Mouse (Mus musculus) 416B (cell line): ENCODE results near the gene Stx6.

Source experiments
- DNase-seq: peaks from one replicate; pipeline ENCODE4 v3.0.0; 2011; ENCODE audit warnings: low read depth

Gene Stx6

GRCm38 (mm10) chr1:155158141-155158969 lies at the start of gene Stx6:
Gene Stx6 (plus strand): TSS chr1:155158715.
- DNase-seq = peak; percentile 97

GRCm38 (mm10) chr1:155109387-155110350 lies 48.8 kb upstream of the Stx6 start:
- DNase-seq = no peak

DNA sequence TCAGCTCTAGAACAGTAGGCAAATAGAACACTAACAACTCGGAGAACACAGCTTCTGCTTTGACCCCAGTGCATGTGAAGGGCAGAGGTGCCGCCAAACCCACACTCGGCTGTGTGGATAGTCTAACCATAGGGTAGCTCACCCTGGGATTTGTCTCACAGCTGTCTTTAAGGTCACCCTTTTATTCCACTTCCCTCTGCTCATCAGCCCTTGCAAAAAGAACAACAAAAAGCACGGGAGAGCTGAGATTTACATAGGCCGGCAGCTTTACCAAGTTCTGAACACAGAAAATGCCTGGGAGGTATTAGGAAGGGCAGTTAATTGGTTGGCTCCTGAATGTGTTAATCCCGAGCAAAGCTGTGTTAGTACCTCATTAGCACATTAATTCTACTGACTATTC lies 47.0 kb upstream of the Stx6 start:
- no peak for DNase-seq

DNA sequence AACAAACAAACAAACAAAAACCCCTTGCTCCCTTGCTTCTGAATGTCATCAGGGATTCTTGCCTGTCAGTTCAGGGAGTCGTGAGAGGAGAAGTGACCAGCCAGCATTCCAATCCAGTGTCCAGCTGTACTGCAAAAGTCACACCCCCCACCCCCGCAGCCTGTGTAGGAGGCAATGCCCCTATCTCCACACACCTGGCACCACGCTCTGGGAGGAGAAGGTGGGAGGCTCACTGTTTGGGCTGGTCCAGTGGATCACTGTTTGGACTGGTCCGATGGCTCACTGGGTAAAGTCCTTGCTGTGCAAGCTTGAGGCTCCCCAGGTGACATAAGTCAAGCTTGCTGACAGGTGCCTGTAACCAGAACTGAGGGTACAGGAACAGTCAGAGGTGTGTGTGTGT lies 46.4 kb upstream of the Stx6 start:
- no peak for DNase-seq

DNA sequence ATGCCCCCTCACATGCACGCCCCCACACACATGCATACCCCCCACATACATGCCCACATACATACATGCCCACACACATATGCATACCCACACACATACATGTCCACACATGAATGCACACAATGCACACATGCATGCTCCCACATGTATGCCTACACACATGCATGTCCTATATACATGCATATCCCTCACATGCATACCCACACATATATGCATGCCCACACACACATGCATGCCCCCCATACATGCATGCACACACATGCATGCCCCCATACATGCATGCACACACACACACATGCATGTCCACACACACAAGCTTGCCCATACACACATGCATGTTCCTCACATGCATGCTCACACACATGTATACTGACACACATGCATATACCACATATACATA lies 45.6 kb upstream of the Stx6 start:
- no peak for DNase-seq

DNA sequence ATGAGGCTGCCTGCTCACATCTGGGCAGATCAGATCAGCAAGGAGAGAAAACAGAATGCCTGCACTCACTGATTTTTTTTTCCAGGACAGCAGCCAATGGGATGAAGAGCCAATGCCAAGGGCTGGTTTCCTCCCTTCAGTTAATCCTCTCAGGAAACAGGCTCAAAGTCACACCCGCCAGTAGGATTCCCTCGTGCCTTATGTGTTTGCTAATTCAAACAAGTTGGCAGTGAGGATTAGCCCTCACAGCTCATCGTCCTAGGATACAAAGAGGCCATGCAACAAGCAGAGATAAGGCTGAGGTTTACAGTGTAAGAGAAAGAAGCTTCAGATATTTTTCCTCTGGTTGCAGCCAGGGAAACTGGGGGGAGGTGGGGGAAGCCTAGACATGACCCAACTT lies 44.6 kb upstream of the Stx6 start:
- no peak for DNase-seq

DNA sequence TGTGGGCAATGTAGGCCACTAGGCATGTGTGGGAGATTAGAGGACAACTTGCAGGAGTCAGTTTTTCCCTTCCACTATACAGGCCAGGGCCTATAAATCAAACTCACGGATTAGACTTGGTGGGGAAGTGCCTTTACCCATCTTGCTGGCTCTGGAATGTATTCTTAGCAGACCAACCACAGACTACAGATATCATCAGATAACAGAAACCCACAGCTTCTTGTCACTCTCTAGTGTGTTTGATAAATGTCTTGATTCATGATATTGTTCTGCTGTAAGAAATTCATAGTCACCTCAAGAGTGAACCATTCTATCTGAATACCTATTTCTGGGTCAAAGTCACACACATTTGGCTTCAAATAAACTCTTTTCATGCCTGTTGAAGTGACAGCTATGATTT lies 38.8 kb upstream of the Stx6 start:
- peak; percentile 44 for DNase-seq

DNA sequence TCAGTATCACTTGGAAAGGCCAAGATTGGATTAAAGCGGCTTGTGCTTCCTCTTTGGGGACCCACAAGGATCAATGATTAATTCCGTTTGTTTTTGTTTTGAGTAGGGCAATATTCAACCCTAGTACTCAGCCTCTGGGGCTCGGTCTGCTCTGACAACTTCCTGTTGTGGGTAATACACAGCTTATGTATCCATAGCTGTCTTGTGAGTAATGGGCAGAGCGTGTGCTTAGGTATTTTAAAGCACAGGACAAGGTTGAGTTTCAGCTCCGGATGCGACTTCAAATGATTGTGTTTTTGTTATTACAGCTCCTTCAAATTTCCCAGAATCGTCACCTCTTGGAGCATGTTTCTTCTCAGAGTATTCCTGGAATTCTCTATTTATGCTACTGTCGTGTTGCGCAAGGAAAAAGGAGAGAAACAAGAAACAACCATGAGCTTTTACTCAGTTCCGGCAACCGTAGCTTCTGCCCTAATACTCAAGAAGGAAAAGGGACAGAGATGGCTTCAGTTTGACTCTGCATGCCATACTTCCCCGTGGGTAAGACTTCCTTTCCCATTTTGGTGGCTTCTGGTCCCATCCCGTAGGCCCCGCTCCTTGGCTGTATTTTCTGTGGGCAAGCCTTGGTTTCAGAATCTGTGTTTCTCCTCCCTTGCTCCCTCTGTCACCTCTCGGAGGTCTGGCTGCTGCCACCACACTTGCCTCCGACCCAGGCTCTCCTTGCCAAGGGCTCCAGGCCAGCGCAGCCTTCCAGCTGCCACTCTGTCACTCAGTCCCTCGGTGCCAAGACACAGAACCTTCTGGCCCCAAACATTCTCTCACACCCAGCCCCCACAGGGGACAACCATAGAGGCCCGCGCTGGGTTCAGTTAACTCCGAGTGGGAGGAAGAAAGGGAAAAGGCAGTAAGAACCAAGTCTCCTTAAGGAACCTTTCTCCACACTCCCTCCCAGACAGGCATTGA lies 36.3 kb upstream of the Stx6 start:
- DNase-seq = peak; percentile 22

DNA sequence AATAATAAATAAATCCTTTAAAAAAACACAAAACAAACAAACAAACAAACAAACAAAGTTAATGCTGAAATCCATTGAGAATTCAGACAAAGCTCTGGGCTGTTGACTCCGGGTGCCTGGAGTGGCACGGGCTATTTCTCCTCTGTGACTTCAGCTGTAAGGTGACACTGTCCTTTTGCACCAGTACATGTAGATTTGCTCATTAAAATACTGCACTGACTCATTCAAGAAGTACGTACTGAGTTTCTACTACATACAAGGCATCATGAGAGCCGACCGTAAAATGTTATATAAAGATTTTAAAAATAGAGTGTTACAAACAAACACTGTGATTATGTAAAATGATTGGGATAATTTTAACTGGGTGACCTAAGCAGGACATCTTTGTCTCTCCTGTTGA lies 34.1 kb upstream of the Stx6 start:
- no peak for DNase-seq

DNA sequence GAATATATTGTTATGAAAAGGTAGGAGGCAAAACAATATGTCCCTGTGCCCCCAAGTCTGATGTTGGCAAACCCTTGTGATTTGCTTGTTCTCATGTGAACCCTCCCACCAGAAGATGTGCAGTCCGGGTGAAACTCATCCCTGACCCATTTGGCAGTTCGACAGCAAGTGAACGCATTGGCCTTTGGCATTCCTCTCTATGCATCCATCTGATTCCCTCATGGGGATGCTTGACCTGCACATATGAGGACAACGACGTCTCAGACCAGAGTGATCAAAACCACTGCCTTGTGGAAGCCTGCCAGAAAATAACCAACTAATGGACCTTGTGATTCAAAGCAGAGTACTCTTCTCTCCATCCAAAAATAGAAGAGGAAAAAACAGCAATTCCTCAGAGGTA lies 31.8 kb upstream of the Stx6 start:
- no peak for DNase-seq

DNA sequence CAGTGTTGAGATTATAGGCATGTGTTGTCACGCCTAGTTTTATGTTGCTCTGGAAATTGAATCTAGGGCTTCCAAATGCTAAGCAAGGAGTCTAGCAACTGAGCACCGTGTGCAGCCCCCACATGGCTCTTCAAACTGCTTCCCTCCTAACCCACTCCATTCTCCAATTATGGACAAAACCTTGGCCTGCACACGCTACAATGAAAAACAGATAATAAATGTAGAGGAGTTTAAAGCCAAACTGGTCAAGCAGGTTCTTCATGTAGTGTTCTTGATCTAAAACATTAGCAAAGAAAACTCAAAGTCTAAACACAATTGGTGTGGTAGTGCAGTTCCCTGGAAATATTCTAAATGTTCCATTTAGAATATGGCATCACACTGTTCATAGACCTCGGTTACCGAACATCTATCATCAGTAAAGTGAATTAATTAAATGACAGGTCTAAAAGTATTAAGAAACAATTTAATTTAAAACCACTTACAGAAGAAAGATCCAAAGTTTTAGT lies 31.0 kb upstream of the Stx6 start:
- DNase-seq = no peak

- DNase-seq = no peak
Observed at GRCm38 (mm10) chr1:155134866-155135265, 23.6 kb upstream of the Stx6 start.

DNA sequence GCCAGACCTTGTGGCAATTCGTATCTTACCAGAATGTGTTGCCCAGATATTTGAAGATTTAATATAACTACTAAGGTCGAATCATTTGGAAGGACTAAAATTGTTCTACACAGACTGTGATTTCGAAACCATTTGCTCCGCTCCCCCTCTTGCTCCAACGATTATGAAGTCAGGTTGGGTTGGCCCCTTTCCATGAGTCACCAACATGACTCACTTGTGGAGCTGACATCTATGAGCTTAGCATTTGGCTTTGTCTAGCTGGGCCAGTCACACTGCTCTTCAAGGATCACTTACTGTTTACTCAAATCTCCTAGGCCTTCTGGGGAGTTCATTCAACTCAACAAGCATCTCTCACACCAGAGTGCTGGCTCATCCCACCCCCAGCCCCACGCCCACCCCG lies 19.7 kb upstream of the Stx6 start:
- peak; percentile 96 for DNase-seq

GRCm38 (mm10) chr1:155140076-155140475 lies 18.4 kb upstream of the Stx6 start:
- DNase-seq = peak; percentile 87

GRCm38 (mm10) chr1:155145620-155146019 lies 12.9 kb upstream of the Stx6 start:
- DNase-seq = peak; percentile 81

GRCm38 (mm10) chr1:155146572-155146980 lies 11.9 kb upstream of the Stx6 start, which contains the start of gene Mr1:
Gene Mr1 (minus strand): TSS chr1:155146814.
- DNase-seq = peak; percentile 94

GRCm38 (mm10) chr1:155147228-155147627 lies 11.3 kb upstream of the Stx6 start:
- DNase-seq = peak; percentile 17

- DNase-seq = no peak
Observed at GRCm38 (mm10) chr1:155149403-155149802, 9.1 kb upstream of the Stx6 start.

DNA sequence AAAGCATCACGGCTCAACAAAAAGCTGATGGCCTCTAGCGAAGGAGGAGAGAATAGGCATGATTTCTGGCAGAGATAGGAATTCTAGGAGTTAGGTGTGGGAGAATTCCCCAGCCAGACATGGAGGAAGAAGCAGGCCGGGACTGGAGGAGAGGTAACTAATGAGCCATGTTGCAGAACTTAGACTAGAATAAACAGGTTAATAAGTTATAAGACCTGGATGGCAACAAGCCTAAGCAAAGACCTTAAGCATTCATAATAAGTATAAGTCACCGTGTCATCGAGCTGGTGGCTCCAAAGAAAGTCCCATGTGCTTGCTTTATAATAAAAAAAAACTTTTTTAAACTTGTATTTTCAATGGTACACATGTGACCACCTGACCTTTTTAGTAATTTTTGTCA lies 7.7 kb upstream of the Stx6 start:
- DNase-seq = no peak

DNA sequence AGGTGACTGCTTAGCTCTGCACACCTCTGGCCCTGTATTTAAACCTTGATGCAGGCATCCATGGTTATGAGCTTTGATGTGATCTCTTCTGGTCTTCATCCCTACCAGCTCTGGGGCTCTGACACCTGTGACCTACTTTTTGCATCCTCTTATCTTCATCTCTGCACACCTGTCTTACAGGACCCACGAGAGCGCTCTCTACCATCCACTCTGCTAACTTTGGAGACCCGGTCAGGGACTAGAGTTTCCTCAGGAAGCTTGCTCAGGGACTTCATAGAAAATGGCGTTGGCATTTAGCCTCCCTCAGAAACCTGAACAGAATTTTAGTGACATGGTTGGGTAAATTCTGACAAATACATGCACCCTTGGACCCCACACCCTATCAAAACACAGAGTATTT lies 4.6 kb upstream of the Stx6 start:
- no peak for DNase-seq

DNA sequence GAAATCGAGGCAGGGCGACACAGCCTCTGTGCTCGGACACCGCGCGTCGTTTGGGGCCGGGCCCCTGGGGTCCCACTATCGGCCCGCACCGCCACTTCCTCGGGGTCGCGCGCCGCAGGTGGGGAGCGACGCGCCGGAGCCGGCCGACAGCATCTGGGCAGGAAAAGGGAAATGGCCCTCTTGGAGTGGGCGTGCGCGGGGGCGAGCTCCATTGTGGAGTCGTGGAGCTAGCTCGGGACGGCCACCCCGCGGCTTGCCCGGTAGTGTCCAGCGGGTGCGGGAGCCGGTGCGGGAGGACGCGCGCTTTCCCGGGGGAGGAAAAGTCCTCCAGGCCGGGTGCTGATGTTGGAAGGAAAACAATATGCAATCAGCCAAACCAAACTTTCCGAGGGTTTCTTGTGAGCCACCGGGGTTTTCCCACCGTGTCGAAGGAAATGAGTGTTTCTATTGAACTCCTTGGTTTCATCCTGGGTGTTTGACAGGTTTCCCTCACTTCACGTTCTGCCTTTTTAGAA lies 512 bp downstream of the Stx6 start:
- peak; percentile 16 for DNase-seq
